Mouse (Mus musculus) erythroblast, embryonic 14.5 days (primary cell): Measurements from ENCODE around the gene Uqcc1. TPM values are rescaled to one million over a fixed set of nuclear protein-coding genes. Genes with fewer than 3 reads are reported as not detected.

ENCODE experiments used
- H3K27me3 ChIP-seq: 2 replicates; pipeline ENCODE4 v1.6.1; 2012; ENCODE audit warnings: inconsistent platforms; ENCODE audit not compliant: control insufficient read depth
- H3K36me3 ChIP-seq: 2 replicates; pipeline ENCODE4 v1.6.1; 2012; ENCODE audit warnings: mild to moderate bottlenecking, inconsistent platforms; ENCODE audit not compliant: control insufficient read depth
- H3K4me1 ChIP-seq: 2 replicates; pipeline ENCODE4 v1.6.1; 2012; ENCODE audit warnings: inconsistent platforms; ENCODE audit not compliant: control insufficient read depth
- H3K4me3 ChIP-seq: replicated peaks from 2 replicates; pipeline ENCODE3; 2012; ENCODE audit warnings: moderate library complexity, mild to moderate bottlenecking, inconsistent platforms
- H3K9me3 ChIP-seq: 2 replicates; pipeline ENCODE4 v1.6.1; 2012; ENCODE audit warnings: low read length, inconsistent platforms, mixed read lengths; ENCODE audit not compliant: control insufficient read depth
- GATA1 ChIP-seq: IDR thresholded peaks from 2 replicates; pipeline ENCODE4 v1.6.1; 2012; ENCODE audit warnings: low read length, inconsistent platforms, mixed read lengths
- TAL1 ChIP-seq: IDR thresholded peaks from 3 replicates; pipeline ENCODE4 v1.6.1; 2012; ENCODE audit warnings: low read length, inconsistent platforms, mixed read lengths
- polyA plus RNA-seq: library from polyadenylated mRNA; stranded (reverse); fragments of >175 nt; gene quantifications from 2 replicates; pipeline ENCODE4 v1.2.3, GENCODE M21; 2012

Uqcc1 gene
- polyA plus RNA-seq, 1 experiment, result 0.47 TPM

DNA sequence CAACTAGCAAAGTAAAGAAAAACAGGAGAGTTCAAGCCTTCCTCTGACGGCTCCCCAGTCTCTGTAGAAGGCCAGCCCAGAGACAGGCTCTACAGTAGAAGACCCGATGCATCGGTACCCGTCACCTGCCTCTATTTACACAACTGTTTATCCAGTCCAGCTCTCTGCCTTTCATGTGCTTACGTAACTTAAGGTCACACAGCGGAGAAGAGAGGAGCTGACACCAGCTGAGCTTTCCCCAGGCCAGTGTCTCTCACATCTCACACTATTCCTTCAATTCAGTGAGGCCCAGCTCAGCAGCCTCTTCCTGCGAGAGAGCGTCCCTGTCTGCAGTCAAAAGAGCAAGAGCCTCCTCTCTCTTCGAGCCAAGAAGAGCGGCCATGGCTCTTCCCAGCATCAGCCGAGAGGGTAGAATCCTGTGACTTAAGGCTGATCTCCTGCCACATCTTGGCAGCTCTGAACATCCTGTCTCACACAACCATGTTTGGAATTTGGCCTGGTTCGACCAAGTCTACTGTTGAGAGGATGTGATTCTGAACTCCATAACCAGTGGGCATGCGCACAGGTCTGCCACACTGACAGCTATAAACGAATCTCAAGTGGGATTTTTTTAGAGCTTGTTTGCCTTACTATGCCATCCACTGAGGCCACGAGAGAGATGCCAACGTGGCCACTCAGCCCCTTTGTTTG lies 34.9 kb downstream of the Uqcc1 start:
- Histone ChIP-seq H3K4me1 (no peaks in the 10 kb centered on the region), H3K36me3 (peaks cover 37% of the 10 kb centered on the region), H3K9me3 (no peaks in the 10 kb centered on the region), H3K4me3 (no peak overlapping the region), H3K27me3 (no peaks in the 10 kb centered on the region)
- TF ChIP-seq TAL1, result no peak
- TF ChIP-seq GATA1, result no peak

DNA sequence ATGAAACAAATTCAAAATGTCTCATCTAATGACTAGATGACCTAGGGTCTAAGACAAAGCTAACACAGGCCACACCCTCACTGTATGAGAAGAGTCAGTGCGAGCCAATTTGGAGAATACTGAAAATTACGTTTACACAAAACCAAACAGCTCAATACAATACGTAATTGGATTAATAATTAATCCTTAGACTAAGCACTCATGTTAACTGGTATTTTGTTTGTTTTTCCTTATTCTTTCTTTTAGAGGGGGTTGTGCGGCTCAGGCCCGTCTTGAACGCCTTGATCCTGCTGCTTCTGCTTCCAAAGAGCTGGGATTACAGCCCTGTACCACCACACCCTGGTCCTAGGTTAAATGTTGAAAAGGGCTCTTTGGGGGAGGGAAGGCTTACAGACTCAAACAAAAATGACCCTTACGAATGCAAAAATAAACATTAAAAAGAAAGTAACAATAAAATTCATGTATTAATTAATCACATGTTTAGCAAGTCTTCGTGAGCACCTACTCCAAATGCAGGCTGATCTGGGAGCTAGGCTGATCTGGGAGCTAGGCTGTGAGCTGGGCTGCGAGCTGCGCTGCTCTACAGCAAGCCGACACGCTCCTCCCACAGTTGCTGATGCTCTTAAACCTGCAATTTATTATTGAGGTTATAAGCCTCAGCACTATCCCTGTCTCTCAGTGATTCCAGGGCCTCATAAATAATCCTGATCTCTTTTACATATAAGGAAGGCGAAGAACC lies 35.6 kb downstream of the Uqcc1 start:
- H3K27me3 ChIP-seq, result no peaks in the 10 kb centered on the region
- no peak overlapping the region for H3K4me3 ChIP-seq
- H3K36me3 ChIP-seq, result peaks cover 35% of the 10 kb centered on the region
- TF ChIP-seq TAL1, result no peak
- TF ChIP-seq GATA1, result no peak
- no peaks in the 10 kb centered on the region for H3K4me1 ChIP-seq
- no peaks in the 10 kb centered on the region for H3K9me3 ChIP-seq

DNA sequence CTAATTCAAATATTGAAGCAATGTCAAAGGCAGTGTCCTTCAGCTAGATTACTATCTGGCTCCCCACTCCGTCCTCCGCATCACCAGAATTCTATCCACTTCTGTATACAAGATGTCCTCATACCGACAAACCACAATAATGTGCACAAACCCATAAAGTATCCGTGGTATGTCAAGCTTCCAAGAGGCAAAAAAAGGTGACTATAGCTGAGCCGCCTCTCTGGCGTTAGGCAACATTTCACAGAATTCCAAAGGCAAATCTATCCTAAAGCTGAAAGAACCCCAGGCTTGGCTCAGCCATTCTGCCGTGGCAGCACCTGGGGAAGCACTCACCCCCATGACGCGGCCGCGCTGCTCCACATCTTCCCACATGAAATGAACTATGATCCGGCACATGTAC lies 43.3 kb downstream of the Uqcc1 start:
- TF ChIP-seq TAL1 (no peak), GATA1 (no peak)
- peaks cover 28% of the 10 kb centered on the region for H3K36me3 ChIP-seq
- H3K4me1 ChIP-seq, result peaks cover 3% of the 10 kb centered on the region

DNA sequence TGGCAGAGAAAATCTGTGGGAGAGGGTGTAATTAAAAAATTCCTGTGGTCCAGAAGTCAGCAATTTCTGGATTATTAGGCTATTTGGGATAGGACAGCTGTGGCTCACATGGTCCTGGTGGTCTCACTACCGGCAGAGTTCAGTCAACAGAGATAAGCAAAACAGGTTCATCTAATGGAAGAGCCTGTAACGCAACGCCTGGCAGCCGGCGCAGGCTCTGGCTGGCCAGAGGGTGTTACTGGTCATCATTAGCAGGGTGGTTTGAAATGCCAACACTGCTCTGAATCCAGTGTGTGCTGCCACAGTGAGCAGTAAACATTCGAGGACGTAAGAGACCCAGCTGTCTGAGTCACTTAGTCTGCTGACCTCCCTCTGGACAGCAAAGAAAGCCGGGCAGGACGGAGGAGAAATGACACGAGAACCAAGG lies 44.8 kb downstream of the Uqcc1 start:
- Histone ChIP-seq H3K4me3 (no peak overlapping the region), H3K36me3 (peaks cover 29% of the 10 kb centered on the region), H3K27me3 (no peaks in the 10 kb centered on the region), H3K9me3 (no peaks in the 10 kb centered on the region), H3K4me1 (peaks cover 3% of the 10 kb centered on the region)
- TF ChIP-seq GATA1 (no peak), TAL1 (no peak)

More for the DNA sequence above, 43.3 kb downstream of the Uqcc1 start:
- no peaks in the 10 kb centered on the region for H3K9me3 ChIP-seq
- no peaks in the 10 kb centered on the region for H3K27me3 ChIP-seq
- H3K4me3 ChIP-seq, result no peak overlapping the region

DNA sequence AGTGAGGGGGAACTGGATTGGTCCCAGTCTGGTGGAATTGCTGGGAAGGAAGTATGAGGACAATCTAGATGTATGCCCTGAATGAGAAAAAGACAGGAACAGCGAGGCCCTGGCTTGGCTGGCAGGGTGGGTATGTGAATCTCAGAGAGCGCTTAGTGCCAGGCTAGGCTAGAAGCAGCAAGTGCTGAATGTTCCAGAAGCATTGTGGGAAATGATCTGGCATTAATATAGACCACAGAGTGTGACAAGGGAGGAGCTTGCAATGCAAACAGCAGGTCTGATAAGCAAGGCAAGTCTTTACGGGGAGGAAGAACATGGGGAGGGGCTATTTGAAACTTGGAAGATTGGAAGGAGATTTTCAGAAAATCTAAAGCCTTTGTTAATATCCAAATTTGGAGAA lies 48.0 kb downstream of the Uqcc1 start:
- peaks cover 3% of the 10 kb centered on the region for H3K4me1 ChIP-seq
- no peak overlapping the region for H3K4me3 ChIP-seq
- no peak for TF ChIP-seq TAL1
- no peak for TF ChIP-seq GATA1
- H3K36me3 ChIP-seq, result peaks cover 41% of the 10 kb centered on the region
- no peaks in the 10 kb centered on the region for H3K27me3 ChIP-seq
- H3K9me3 ChIP-seq, result no peaks in the 10 kb centered on the region

DNA sequence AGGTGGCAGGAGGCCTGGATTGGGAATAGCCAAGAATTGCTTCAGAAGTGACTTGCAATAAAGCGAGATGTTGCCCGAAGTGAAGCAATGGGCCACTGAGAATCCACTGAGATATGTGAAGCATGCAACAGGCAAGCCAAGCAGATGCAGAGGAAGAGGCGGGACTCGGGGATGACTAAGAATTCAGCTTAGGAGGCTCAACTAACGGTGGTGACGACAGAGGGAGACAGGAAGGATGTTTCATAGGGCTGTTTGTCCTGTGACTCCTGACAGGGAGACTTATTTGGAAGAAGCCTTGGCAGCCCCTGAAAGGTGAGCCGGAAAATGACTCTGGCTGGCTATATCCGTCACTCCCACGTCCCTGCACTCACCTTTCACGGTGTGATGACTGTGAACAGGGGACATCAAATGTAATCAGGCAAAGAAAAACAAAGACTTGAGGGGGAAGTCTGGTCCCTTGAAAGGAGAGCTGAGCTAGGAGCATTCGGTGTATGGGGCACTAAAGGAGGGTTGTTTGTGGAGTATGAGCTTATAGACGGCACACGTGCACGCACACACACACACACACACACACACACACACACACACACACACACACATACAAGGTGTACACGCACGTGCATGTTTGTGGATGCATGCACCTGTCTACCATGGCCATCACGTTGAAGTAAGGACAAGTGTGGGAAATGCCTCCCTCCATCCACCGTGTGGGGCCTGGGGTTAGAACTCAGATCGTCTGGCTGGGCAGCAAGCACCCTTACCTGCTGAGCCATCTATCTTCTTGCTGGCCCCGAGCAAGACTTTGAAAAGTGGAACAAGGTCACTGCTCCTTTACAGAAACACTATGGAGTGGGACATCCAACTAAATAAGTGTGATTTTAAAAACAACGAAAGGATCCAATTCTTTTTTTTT lies 50.9 kb downstream of the Uqcc1 start:
- H3K9me3 ChIP-seq, result no peaks in the 10 kb centered on the region
- H3K27me3 ChIP-seq, result no peaks in the 10 kb centered on the region
- no peak overlapping the region for H3K4me3 ChIP-seq
- H3K4me1 ChIP-seq, result peaks cover 3% of the 10 kb centered on the region
- H3K36me3 ChIP-seq, result peaks cover 36% of the 10 kb centered on the region
- no peak for TF ChIP-seq GATA1
- no peak for TF ChIP-seq TAL1

DNA sequence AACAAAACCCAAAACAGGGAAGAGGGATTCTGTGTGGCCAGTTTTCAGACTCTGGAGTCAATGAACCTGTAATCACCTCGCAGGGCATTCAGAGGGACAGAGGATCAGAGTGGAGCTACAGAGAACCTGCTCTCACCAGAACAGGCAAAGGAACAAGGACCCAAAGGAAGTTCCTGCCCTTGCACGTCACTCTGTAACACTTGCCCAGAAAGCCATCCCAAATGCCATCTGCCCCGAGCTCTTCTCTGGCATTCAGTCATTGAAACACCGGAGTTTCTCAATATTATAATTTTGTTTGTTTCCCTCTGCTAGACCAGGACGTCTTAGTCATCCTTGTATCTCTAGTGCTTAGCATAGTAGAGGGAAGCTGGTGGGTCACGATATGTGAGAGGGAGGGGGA lies 56.5 kb downstream of the Uqcc1 start:
- TF ChIP-seq GATA1 (no peak), TAL1 (no peak)
- no peak overlapping the region for H3K4me3 ChIP-seq
- no peaks in the 10 kb centered on the region for H3K27me3 ChIP-seq
- peaks cover 28% of the 10 kb centered on the region for H3K36me3 ChIP-seq
- H3K9me3 ChIP-seq, result no peaks in the 10 kb centered on the region
- H3K4me1 ChIP-seq, result no peaks in the 10 kb centered on the region

DNA sequence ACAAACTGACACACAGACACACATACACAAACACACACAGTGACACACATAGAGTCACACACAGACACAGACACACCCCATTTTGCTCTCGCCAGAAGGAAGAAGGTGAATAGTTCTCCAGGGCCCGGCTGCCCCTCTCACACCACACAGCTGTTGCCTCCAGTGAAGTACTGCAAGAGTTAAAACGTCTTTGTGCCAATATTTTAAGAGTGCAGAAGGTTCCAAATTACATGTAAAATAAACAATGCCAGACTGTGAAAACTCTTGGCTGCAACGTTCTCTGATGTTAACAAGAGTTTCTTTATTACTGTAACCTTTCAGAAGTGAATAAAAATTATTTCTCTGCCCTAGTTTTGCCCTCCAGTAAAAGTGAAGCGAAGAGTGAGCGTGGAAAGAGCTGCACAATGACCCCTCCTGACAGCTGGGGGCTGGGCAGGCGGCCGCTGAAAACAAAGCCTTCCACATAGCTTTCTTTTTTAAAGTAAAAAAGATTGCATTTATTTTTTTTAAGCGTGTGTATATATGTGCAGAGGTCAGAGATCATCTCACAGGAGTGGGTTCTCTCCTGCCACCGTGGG lies 57.1 kb downstream of the Uqcc1 start:
- Histone ChIP-seq H3K4me3 (no peak overlapping the region), H3K36me3 (peaks cover 29% of the 10 kb centered on the region), H3K27me3 (no peaks in the 10 kb centered on the region), H3K9me3 (no peaks in the 10 kb centered on the region), H3K4me1 (no peaks in the 10 kb centered on the region)
- TF ChIP-seq TAL1 (no peak), GATA1 (no peak)
